Mouse (Mus musculus) G1E (cell line): ENCODE measurements around the gene Btbd35f16. TPM values are rescaled to one million over a fixed set of nuclear protein-coding genes. Genes with fewer than 3 reads are reported as not detected.
"Not testable (repeated sequence)": the region's sequence is repeated elsewhere in the genome, so short reads cannot be mapped to it uniquely, and the experiment has no call there.

Experiments
- ATAC-seq: 2 replicates; pipeline ENCODE4 v1.8.0; 2016; ENCODE audit warnings: mild to moderate bottlenecking; ENCODE audit not compliant: insufficient number of reproducible peaks, poor library complexity, low FRiP score, severe bottlenecking; ENCODE audit errors: extremely low read depth
- DNase-seq: peaks from one replicate; pipeline ENCODE4 v3.0.0; 2012; ENCODE audit warnings: low spot score
- H3K27me3 ChIP-seq: 2 replicates; pipeline ENCODE4 v1.6.1; 2012; ENCODE audit warnings: mild to moderate bottlenecking, low read length, inconsistent platforms; ENCODE audit not compliant: insufficient read depth
- H3K36me3 ChIP-seq: replicated peaks from 2 replicates; pipeline ENCODE3; 2012; ENCODE audit warnings: mild to moderate bottlenecking, inconsistent platforms
- H3K4me1 ChIP-seq: 2 replicates; pipeline ENCODE4 v1.6.1; 2012; ENCODE audit warnings: low read depth, low read length, inconsistent platforms, mixed read lengths; ENCODE audit not compliant: insufficient read depth
- H3K4me3 ChIP-seq: 2 replicates; pipeline ENCODE4 v1.5.1; 2012; ENCODE audit warnings: low read depth, mild to moderate bottlenecking, inconsistent platforms, low read length, moderate library complexity, mixed read lengths
- H3K9me3 ChIP-seq: replicated peaks from 2 replicates; pipeline ENCODE4 v1.6.1; 2012; ENCODE audit warnings: inconsistent platforms
- polyA plus RNA-seq: library from polyadenylated mRNA; stranded (reverse); fragments of >175 nt; gene quantifications from 2 replicates; pipeline ENCODE4 v1.2.3, GENCODE M21; 2012
- total RNA-seq, 2 experiments: library from RNA; stranded (forward) in 1 of 2; stranded (reverse) in 1 of 2; fragments of 200-1000 nt in 1 of 2; fragments of >200 nt in 1 of 2; fragmentation: Nextera tagmentation in 1 of 2; gene quantifications; 2 replicates each; pipeline ENCODE4 v1.2.3; 2014 to 2017

Gene Btbd35f16
- not detected in 2 replicates for total RNA-seq (2014; fragmentation: Nextera tagmentation)
- total RNA-seq (2017) = not detected in 2 replicates
- not detected in 2 replicates for polyA plus RNA-seq

DNA sequence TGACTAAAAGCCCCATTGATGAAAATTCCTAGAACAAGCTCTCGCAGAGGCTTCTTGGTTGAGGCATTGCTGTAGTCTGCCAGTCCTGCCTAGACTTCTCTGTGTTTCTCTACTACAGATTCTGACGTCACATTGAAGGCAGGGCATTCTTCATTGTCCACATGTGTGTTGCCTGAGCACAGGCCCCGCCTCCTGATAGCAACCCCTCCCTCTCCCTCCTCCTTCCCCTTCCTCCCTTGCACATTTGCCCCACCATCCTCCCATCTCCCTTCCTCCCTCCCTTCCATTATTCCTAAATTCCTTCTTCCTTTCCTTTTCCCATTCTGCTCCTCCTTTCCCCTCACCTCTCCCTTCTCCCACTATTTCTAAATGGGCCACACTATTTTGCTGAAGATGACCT, at the start of gene Btbd35f16:
Gene Btbd35f16, minus strand, starts transcription at position 101 of the 400 bp plus-strand sequence.
- not testable (repeated sequence) for H3K36me3 ChIP-seq, ATAC-seq, DNase-seq, H3K4me1 ChIP-seq, H3K9me3 ChIP-seq, H3K27me3 ChIP-seq, H3K4me3 ChIP-seq

Other genes starting within 250 kb of the Btbd35f16 start
- not detected in 2 replicates for gene Btbd35f10, start 204.1 kb downstream of the Btbd35f16 start, total RNA-seq (2014; fragmentation: Nextera tagmentation)
- not detected in 2 replicates for gene Btbd35f10, start 204.1 kb downstream of the Btbd35f16 start, total RNA-seq (2017)
- not detected in 2 replicates for gene Btbd35f10, start 204.1 kb downstream of the Btbd35f16 start, polyA plus RNA-seq
- not detected in 2 replicates for gene Btbd35f3, start 80.7 kb upstream of the Btbd35f16 start, total RNA-seq (2014; fragmentation: Nextera tagmentation)
- 0.29 TPM in 1 of 2 replicates, not detected in the other for gene Btbd35f3, start 80.7 kb upstream of the Btbd35f16 start, total RNA-seq (2017)
- not detected in 2 replicates for gene Btbd35f3, start 80.7 kb upstream of the Btbd35f16 start, polyA plus RNA-seq
- not detected in 2 replicates for gene Btbd35f28, start 239.6 kb upstream of the Btbd35f16 start, total RNA-seq (2014; fragmentation: Nextera tagmentation)
- gene Btbd35f28, start 239.6 kb upstream of the Btbd35f16 start, total RNA-seq (2017) = 0.33 TPM in 1 of 2 replicates, not detected in the other
- not detected in 2 replicates for gene Btbd35f28, start 239.6 kb upstream of the Btbd35f16 start, polyA plus RNA-seq